ENCODE assay signal across 9 mouse cellular contexts in the genomic region with DNA sequence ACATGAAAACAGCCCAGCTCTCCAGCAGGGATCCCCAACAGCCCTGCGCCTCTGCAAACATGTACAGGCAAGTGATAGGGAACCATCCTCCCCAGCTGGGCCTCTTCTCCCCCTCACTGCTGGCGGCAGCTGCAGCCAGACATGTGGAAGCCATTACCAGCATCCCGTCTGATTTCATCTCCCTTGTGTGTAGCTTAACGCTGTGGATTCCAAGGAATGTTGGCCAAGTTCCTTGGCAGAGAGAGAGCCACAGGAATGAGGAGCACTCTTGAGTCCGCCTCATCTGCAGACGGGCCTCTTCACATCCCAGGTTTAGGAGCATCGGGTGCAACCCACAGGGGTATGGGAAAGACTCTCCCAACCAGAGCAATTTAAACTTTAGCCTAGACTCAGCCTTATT.
DNase-seq lines count a peak whose midpoint lies in the region; ATAC-seq and TF ChIP-seq lines count a peak whose summit lies in the region.
"Had no signal": no experiment of that assay in that cellular context is flagged by ENCODE, and none has a peak within 500 bp of the region (broad histone marks: within the 10 kb centered on the region; RNA-seq: fewer than 3 reads in every experiment).

No protein-coding gene starts in this region.

- no peak overlapping the region for H3K27ac ChIP-seq in hindbrain, embryonic 11.5 days (ENCODE audit: low read depth, low read length)
- H3K27ac ChIP-seq in hindbrain, embryonic 16.5 days (ENCODE audit: low read depth, low read length): no peak overlapping the region
- peak overlapping the region; percentile 92 for H3K27ac ChIP-seq in embryonic facial prominence, embryonic 14.5 days (replicated peaks; ENCODE audit: low read depth, low read length)
- peak overlapping the region; percentile 53; the same call in 1 of the 2 replicates for H3K27ac ChIP-seq in heart, embryonic 12.5 days (ENCODE audit: poor library complexity, severe bottlenecking)
- H3K27ac ChIP-seq in kidney, postnatal 0 days: peak overlapping the region; percentile 57; the same call in 1 of the 2 replicates

- H3K4me1 ChIP-seq in hindbrain, embryonic 11.5 days (replicated peaks; ENCODE audit: control insufficient read depth, insufficient read depth, low read length): peaks cover 16% of the 10 kb centered on the region
- H3K4me1 ChIP-seq in hindbrain, embryonic 16.5 days (ENCODE audit: control insufficient read depth, insufficient read depth, low read depth, low read length): peaks cover 23% of the 10 kb centered on the region
- peaks cover 53% of the 10 kb centered on the region for H3K4me1 ChIP-seq in embryonic facial prominence, embryonic 14.5 days (ENCODE audit: control insufficient read depth, insufficient read depth, low read length)
- peaks cover 34% of the 10 kb centered on the region for H3K4me1 ChIP-seq in heart, embryonic 12.5 days (replicated peaks)
- H3K4me1 ChIP-seq in kidney, postnatal 0 days (replicated peaks; ENCODE audit: insufficient read depth, low read length): peaks cover 21% of the 10 kb centered on the region; the same call in 1 of the 2 replicates

- ATAC-seq in hindbrain, embryonic 11.5 days (ENCODE audit: low FRiP score): no peak
- no peak for ATAC-seq in hindbrain, embryonic 16.5 days
- ATAC-seq in embryonic facial prominence, embryonic 14.5 days (ENCODE audit: low read depth): peak; percentile 87
- peak; percentile 18; the same call in 1 of the 2 replicates for ATAC-seq in heart, embryonic 12.5 days (ENCODE audit: insufficient number of reproducible peaks, low FRiP score)
- no peak for ATAC-seq in kidney, postnatal 0 days (replicated peaks; ENCODE audit: low FRiP score, low read depth)

- H3K27me3 ChIP-seq in hindbrain, embryonic 11.5 days (ENCODE audit: control insufficient read depth, insufficient read depth, low read length): no peaks in the 10 kb centered on the region; the same call in 1 of the 2 replicates
- H3K27me3 ChIP-seq in hindbrain, embryonic 16.5 days (replicated peaks; ENCODE audit: control insufficient read depth, insufficient read depth, low read length): no peaks in the 10 kb centered on the region
- no peaks in the 10 kb centered on the region for H3K27me3 ChIP-seq in embryonic facial prominence, embryonic 14.5 days (replicated peaks; ENCODE audit: control insufficient read depth, insufficient read depth, low read length)
- peaks cover 27% of the 10 kb centered on the region for H3K27me3 ChIP-seq in heart, embryonic 12.5 days (replicated peaks)
- H3K27me3 ChIP-seq in kidney, postnatal 0 days (ENCODE audit: insufficient read depth, low read length): peaks cover 11% of the 10 kb centered on the region; the same call in 1 of the 2 replicates

- no peak overlapping the region for H3K4me3 ChIP-seq in hindbrain, embryonic 11.5 days (ENCODE audit: low read depth, low read length)
- no peak overlapping the region for H3K4me3 ChIP-seq in hindbrain, embryonic 16.5 days (ENCODE audit: low read length)
- H3K4me3 ChIP-seq in embryonic facial prominence, embryonic 14.5 days (ENCODE audit: low read depth, low read length): no peak overlapping the region
- no peak overlapping the region for H3K4me3 ChIP-seq in heart, embryonic 12.5 days
- H3K4me3 ChIP-seq in kidney, postnatal 0 days (replicated peaks; ENCODE audit: low read depth, low read length): no peak overlapping the region
- H3K4me3 ChIP-seq: neural tube, embryonic 12.5 days had no signal

- TF ChIP-seq CTCF in kidney, postnatal 0 days (IDR thresholded peaks at IDR 0.05; ENCODE audit: low read depth): no peak

- H3K9me3 ChIP-seq in hindbrain, embryonic 11.5 days (ENCODE audit: control insufficient read depth, low read length): no peaks in the 10 kb centered on the region
- no peaks in the 10 kb centered on the region for H3K9me3 ChIP-seq in hindbrain, embryonic 16.5 days (ENCODE audit: control insufficient read depth, low read length)
- no peaks in the 10 kb centered on the region for H3K9me3 ChIP-seq in embryonic facial prominence, embryonic 14.5 days (ENCODE audit: control insufficient read depth, low read length)
- no peaks in the 10 kb centered on the region for H3K9me3 ChIP-seq in heart, embryonic 12.5 days (replicated peaks)
- H3K9me3 ChIP-seq in kidney, postnatal 0 days (replicated peaks; ENCODE audit: low read length): no peaks in the 10 kb centered on the region
- H3K9me3 ChIP-seq: neural tube, embryonic 12.5 days had no signal

- H3K9ac ChIP-seq in hindbrain, embryonic 11.5 days (ENCODE audit: low read depth, low read length): no peak overlapping the region
- H3K9ac ChIP-seq in hindbrain, embryonic 16.5 days (ENCODE audit: low read depth, low read length): no peak overlapping the region
- H3K9ac ChIP-seq in embryonic facial prominence, embryonic 14.5 days (ENCODE audit: low read depth, low read length): no peak overlapping the region
- H3K9ac ChIP-seq in heart, embryonic 12.5 days: no peak overlapping the region
- no peak overlapping the region for H3K9ac ChIP-seq in kidney, postnatal 0 days (ENCODE audit: low read depth, low read length)
- H3K9ac ChIP-seq: neural tube, embryonic 12.5 days had no signal

- WGBS in hindbrain, embryonic 11.5 days: 63% methylated on average over 7 of the region's 7 CpGs
- WGBS in hindbrain, embryonic 16.5 days: 39% methylated on average over 7 of the region's 7 CpGs
- WGBS in embryonic facial prominence, embryonic 14.5 days: 10% methylated on average over 7 of the region's 7 CpGs
- 46% methylated on average over 7 of the region's 7 CpGs for WGBS in heart, embryonic 12.5 days
- 37% methylated on average over 7 of the region's 7 CpGs for WGBS in kidney, postnatal 0 days

- no peaks in the 10 kb centered on the region for H3K36me3 ChIP-seq in hindbrain, embryonic 11.5 days (ENCODE audit: control insufficient read depth, insufficient read depth, low read length)
- H3K36me3 ChIP-seq in hindbrain, embryonic 16.5 days (ENCODE audit: control insufficient read depth, insufficient read depth, low read length): no peaks in the 10 kb centered on the region
- H3K36me3 ChIP-seq in embryonic facial prominence, embryonic 14.5 days (ENCODE audit: control insufficient read depth, insufficient read depth, low read length): no peaks in the 10 kb centered on the region
- H3K36me3 ChIP-seq in heart, embryonic 12.5 days: no peaks in the 10 kb centered on the region
- no peaks in the 10 kb centered on the region for H3K36me3 ChIP-seq in kidney, postnatal 0 days (ENCODE audit: insufficient read depth, low read length)
- H3K36me3 ChIP-seq: neural tube, embryonic 12.5 days had no signal

- H3K4me2 ChIP-seq in hindbrain, embryonic 11.5 days (replicated peaks; ENCODE audit: low read depth, low read length): no peak overlapping the region
- H3K4me2 ChIP-seq in hindbrain, embryonic 16.5 days (ENCODE audit: low read length): no peak overlapping the region
- H3K4me2 ChIP-seq in embryonic facial prominence, embryonic 14.5 days (ENCODE audit: low read depth, low read length): peak overlapping the region; percentile 16
- no peak overlapping the region for H3K4me2 ChIP-seq in heart, embryonic 12.5 days
- H3K4me2 ChIP-seq in kidney, postnatal 0 days (ENCODE audit: low read length): no peak overlapping the region
- H3K4me2 ChIP-seq: neural tube, embryonic 12.5 days had no signal

- DNase-seq in hindbrain, embryonic 11.5 days (ENCODE audit: low spot score): peak; percentile 43
- peak; percentile 99 for DNase-seq in embryonic facial prominence, embryonic 14.5 days (ENCODE audit: low spot score)
- peak; percentile 91 for DNase-seq in kidney, postnatal 0 days (ENCODE audit: low spot score)
- peak; percentile 76 to 91 for DNase-seq in lung, postnatal 4 days
- DNase-seq in cerebellum, adult 11-12 months: no peak
- no peak for DNase-seq in MN1 (ENCODE audit: low spot score)

Comparison
In these comparisons a context has a peak if more than half of its experiments do, and no peak if none do; other contexts are left out.
1. ATAC-seq: peak in embryonic facial prominence, embryonic 14.5 days (single experiment) and heart, embryonic 12.5 days (single experiment); none in hindbrain, embryonic 11.5 days (single experiment), hindbrain, embryonic 16.5 days (single experiment) and kidney, postnatal 0 days (single experiment).
2. DNase-seq: peak in hindbrain, embryonic 11.5 days (single experiment), embryonic facial prominence, embryonic 14.5 days (single experiment), kidney, postnatal 0 days (single experiment) and lung, postnatal 4 days (2 of 2); none in cerebellum, adult 11-12 months (single experiment) and MN1 (single experiment).
3. H3K27ac ChIP-seq: peak in embryonic facial prominence, embryonic 14.5 days (single experiment), heart, embryonic 12.5 days (single experiment) and kidney, postnatal 0 days (single experiment); none in hindbrain, embryonic 11.5 days (single experiment) and hindbrain, embryonic 16.5 days (single experiment).